Mouse (Mus musculus) liver, embryonic 14.5 days (tissue): ENCODE measurements at regions not wholly inside any gene's neighbourhood (a gene's known extent, or its start where the extent isn't known, plus 50 kb on each side); places are given as distances from the start of the nearest gene placed in this dataset.

Source experiments
- ATAC-seq: fragments of 200-750 bp; cut with Nextera tagmentation; 2 replicates; pipeline ENCODE4 v1.8.0; 2017; ENCODE audit warnings: moderate number of reproducible peaks, mild to moderate bottlenecking, moderate library complexity; ENCODE audit not compliant: insufficient read depth
- DNase-seq, 3 experiments: peaks; one replicate each; pipeline ENCODE4 v3.0.0-alpha.2; 2012 to 2013; ENCODE audit warnings: low read depth in 3 of 3, low spot score in 3 of 3
- H3K27ac ChIP-seq: fragments of 300-500 bp; sonication (generic); 2 replicates; pipeline ENCODE4 v1.5.1; 2014; ENCODE audit warnings: moderate library complexity, mild to moderate bottlenecking, control low read depth, inconsistent platforms
- H3K27me3 ChIP-seq: fragments of 300-500 bp; sonication (generic); 2 replicates; pipeline ENCODE4 v1.6.1; 2014; ENCODE audit warnings: mild to moderate bottlenecking, low read length, moderate library complexity; ENCODE audit not compliant: control insufficient read depth, insufficient read depth
- H3K36me3 ChIP-seq: fragments of 300-500 bp; sonication (generic); replicated peaks from 2 replicates; pipeline ENCODE4 v1.6.1; 2014; ENCODE audit warnings: low read depth; ENCODE audit not compliant: control insufficient read depth, insufficient read depth
- H3K4me1 ChIP-seq, 2 experiments: fragments of 200-500 bp in 1 of 2; fragments of 300-500 bp in 1 of 2; sonication (generic) in 1 of 2; replicated peaks; 2 replicates each; pipeline ENCODE4 v1.6.1; 2012 to 2014; ENCODE audit warnings: antibody characterized with exemption in 1 of 2, inconsistent platforms in 1 of 2, low read length in 1 of 2; ENCODE audit not compliant: control insufficient read depth in 2 of 2, insufficient read depth in 2 of 2
- H3K4me2 ChIP-seq: fragments of 300-500 bp; sonication (generic); 2 replicates; pipeline ENCODE4 v1.6.1; 2014; ENCODE audit warnings: low read depth, mild to moderate bottlenecking, control low read depth, moderate library complexity
- H3K4me3 ChIP-seq, 2 experiments: fragments of 200-500 bp in 1 of 2; fragments of 300-500 bp in 1 of 2; sonication (generic) in 1 of 2; 2 replicates each; pipeline ENCODE4 v1.5.1; 2012 to 2014; ENCODE audit warnings: low read depth in 2 of 2, low read length in 2 of 2, mild to moderate bottlenecking in 2 of 2, control low read depth in 1 of 2, inconsistent platforms in 1 of 2, moderate library complexity in 1 of 2; ENCODE audit not compliant: insufficient read depth in 1 of 2
- H3K9ac ChIP-seq: fragments of 300-500 bp; sonication (generic); replicated peaks from 2 replicates; pipeline ENCODE4 v1.6.1; 2014; ENCODE audit warnings: mild to moderate bottlenecking, control low read depth, moderate library complexity
- H3K9me3 ChIP-seq: fragments of 300-500 bp; sonication (generic); 2 replicates; pipeline ENCODE4 v1.6.1; 2016; ENCODE audit warnings: low read length, mixed read lengths; ENCODE audit not compliant: control insufficient read depth
- CTCF ChIP-seq: IDR thresholded peaks from 2 replicates; pipeline ENCODE4 v1.5.1; 2016; ENCODE audit warnings: antibody characterized with exemption, low read depth, control low read depth
- EP300 ChIP-seq: IDR thresholded peaks from 2 replicates; pipeline ENCODE4 v1.6.1; 2016; ENCODE audit warnings: antibody characterized with exemption, low read depth
- WGBS: fragments of 180-500 bp; shearing (Covaris S2); extraction: QIAGEN DNeasy Blood & Tissue Kit; methylation state at CpG from one replicate; pipeline ENCODE4 v1.1.7; 2014; ENCODE audit not compliant: insufficient replicate concordance; 5-methylcytosine and 5-hydroxymethylcytosine counted together

DNA sequence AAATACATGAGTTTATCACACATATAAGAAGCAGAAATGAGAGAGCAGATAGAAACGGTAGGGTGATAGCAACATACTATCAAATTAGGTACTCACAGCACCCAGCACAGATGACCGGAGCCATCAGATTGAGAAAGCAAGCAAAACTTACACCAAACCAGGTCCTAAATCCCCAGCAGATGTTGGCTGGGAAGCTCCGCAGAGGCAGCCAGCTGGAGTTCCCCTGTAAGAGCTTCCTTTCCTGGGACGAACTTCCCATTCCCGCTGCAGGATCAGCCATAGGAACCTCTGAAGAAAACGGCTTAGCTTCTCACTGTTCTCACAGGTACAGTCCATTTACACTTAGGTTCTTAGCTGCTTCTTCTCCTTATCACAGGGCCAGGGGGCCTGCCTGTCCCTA, 625.9 kb upstream of the Adamts9 start:
- H3K4me3 ChIP-seq = no peak overlapping the region
- WGBS = 63% methylated on average over 6 of the region's 6 CpGs
- H3K9me3 ChIP-seq = no peaks in the 10 kb centered on the region
- H3K36me3 ChIP-seq = no peaks in the 10 kb centered on the region
- no peak for TF ChIP-seq CTCF
- no peak for TF ChIP-seq EP300
- H3K27ac ChIP-seq = no peak overlapping the region
- no peak overlapping the region for H3K9ac ChIP-seq
- no peak for ATAC-seq
- H3K4me1 ChIP-seq = no peaks in the 10 kb centered on the region
- no peak overlapping the region for H3K4me2 ChIP-seq
- no peak for DNase-seq
- H3K27me3 ChIP-seq = no peaks in the 10 kb centered on the region

DNA sequence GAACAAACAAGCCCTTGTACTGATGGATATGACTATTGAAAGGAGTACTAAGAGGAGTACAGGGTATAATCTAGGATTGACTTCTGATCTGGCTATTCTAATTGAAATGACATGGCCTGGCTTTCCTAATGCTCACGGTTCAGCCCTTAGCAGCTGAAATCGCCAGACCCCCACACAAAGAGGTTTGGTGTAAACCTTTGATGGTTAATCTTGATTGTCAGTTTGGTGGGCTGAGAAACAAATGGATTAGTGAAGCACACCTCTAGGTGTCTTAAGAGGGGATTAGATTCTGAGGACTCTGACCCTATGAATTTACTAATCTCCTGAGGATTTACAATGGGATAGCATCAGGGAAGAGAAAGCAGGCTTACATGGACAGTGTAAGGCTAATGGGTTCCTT, 623.4 kb upstream of the Adamts9 start:
- Histone ChIP-seq H3K27me3 (no peaks in the 10 kb centered on the region), H3K9me3 (no peaks in the 10 kb centered on the region), H3K4me3 (no peak overlapping the region), H3K27ac (no peak overlapping the region), H3K4me1 (no peaks in the 10 kb centered on the region), H3K36me3 (no peaks in the 10 kb centered on the region), H3K4me2 (no peak overlapping the region), H3K9ac (no peak overlapping the region)
- no peak for ATAC-seq
- TF ChIP-seq CTCF (no peak), EP300 (no peak)
- DNase-seq = no peak
- WGBS = 17% methylated on average over 2 of the region's 2 CpGs

DNA sequence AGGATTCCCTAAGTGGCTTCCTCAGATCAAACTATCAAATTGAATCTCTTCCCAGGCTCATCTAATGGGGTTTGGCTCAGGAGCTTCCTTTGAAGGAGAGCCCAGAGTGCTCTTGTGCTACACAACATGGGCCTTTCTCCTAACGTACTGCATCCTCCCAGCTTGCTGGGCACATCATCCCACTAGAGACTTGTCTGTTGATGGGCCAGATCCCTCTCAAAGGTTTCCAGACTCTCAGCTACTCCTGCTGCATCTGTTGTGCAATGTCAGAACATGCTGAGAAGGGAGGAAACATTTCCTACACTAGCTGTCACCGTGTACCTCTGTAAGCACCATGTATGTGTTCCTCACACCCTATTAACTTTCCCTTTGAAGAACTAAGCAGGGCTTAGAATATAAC, 605.0 kb upstream of the Adamts9 start:
- ATAC-seq = no peak
- no peak overlapping the region for H3K4me2 ChIP-seq
- H3K4me1 ChIP-seq = no peaks in the 10 kb centered on the region
- H3K27ac ChIP-seq = no peak overlapping the region
- no peak overlapping the region for H3K9ac ChIP-seq
- DNase-seq = no peak
- no peaks in the 10 kb centered on the region for H3K27me3 ChIP-seq
- no peak overlapping the region for H3K4me3 ChIP-seq
- WGBS = 50% methylated on average over 2 of the region's 2 CpGs
- TF ChIP-seq EP300 = no peak
- TF ChIP-seq CTCF = no peak
- no peaks in the 10 kb centered on the region for H3K9me3 ChIP-seq
- H3K36me3 ChIP-seq = no peaks in the 10 kb centered on the region

DNA sequence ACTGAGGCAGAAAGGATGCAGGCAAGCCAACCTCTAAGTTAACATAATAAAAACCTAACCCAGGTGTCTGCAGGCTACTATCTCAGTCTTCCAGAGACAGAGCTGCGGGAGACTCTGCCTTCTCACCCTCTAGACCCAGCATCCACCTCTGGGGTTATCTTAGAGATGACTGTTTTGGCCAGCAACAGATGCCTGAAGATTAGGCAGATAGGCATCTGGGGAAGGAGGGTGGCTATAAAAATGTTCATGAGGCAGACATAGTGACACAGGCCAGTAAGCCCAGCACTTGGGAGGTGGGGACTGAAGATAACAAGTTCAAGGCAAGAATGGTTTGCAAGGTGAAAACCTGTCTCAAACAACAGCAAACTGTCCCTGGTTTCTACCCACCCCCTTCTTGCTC, 601.0 kb upstream of the Adamts9 start:
- TF ChIP-seq EP300 = no peak
- no peak for TF ChIP-seq CTCF

DNA sequence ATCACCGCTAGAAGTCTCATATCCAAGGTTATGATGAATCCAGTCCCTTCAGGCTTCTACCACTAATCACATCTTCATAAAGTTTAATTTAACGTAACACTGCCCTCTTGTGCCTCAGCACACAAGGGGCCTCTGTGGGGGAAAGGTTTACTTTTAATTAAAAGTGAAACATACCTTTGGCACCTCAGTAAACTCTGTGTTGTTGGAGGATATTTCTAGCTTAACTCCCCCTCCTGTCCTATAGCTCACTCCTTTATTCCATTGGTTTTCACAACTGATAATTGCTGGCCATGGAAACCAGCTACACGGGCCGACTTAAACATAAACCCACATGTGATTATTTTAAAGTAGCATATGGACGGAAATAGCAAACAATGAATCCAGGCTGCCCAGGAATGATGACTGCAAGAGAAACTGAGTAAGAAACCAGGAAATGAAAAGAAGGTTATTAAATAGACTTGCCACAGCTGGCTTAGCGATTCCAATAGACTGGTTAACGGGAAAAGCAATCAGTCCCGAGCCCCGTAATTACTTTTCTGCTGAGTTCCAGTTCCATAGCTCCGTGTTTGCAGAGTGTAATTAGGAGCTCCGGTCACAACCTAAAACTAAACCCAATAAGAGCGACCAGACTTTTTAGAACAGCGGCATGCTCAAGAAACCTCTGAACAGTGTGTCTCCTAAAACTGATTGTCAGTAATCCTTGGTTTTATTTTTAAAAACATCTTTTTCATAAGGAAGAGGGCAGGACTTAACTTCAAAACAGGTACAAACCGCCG, 600.2 kb upstream of the Adamts9 start:
- ATAC-seq = no peak
- Histone ChIP-seq H3K4me1 (no peaks in the 10 kb centered on the region), H3K9me3 (no peaks in the 10 kb centered on the region), H3K27ac (no peak overlapping the region), H3K36me3 (no peaks in the 10 kb centered on the region), H3K4me3 (no peak overlapping the region), H3K27me3 (no peaks in the 10 kb centered on the region), H3K9ac (no peak overlapping the region), H3K4me2 (no peak overlapping the region)
- TF ChIP-seq CTCF (no peak), EP300 (no peak)
- WGBS = 55% methylated on average over 15 of the region's 15 CpGs
- DNase-seq = no peak

More for the DNA sequence above, 601.0 kb upstream of the Adamts9 start:
- Histone ChIP-seq H3K9me3 (no peaks in the 10 kb centered on the region), H3K4me2 (no peak overlapping the region), H3K9ac (no peak overlapping the region), H3K4me1 (no peaks in the 10 kb centered on the region), H3K4me3 (no peak overlapping the region), H3K36me3 (no peaks in the 10 kb centered on the region), H3K27me3 (no peaks in the 10 kb centered on the region), H3K27ac (no peak overlapping the region)
- 27% methylated on average over 1 of the region's 1 CpGs for WGBS
- DNase-seq (no peak), ATAC-seq (no peak)
